Mouse (Mus musculus) urinary bladder, postnatal 25 days (tissue): ENCODE data around the gene Plekhm2.
A peak's percentile ranks its signal among the peaks of the same experiment; 100 is the strongest.

ENCODE experiments used
- DNase-seq: peaks from one replicate; pipeline ENCODE4 v3.0.0; 2022; ENCODE audit warnings: low spot score

The Plekhm2 gene

DNA sequence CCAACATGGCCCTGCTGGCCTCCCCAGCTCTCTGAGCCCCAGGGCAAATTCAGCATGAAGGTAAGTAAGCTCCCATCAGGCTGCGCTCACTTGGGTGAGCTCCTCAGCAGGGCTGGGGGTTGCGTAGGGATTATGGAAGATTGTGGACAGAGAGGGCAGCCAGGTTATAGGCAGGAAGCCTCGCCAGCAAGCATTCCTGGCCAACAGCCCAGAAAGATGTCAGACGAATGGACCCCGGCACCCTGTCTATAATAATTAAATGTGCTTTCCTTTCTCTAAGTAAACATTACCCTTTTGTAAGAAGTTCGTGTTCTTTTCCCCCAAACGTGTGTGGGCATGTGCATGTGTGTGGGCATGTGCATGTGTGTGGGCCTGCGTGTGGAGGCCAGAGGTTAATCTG lies 60.2 kb downstream of the Plekhm2 start:
- peak; percentile 24 for DNase-seq

DNA sequence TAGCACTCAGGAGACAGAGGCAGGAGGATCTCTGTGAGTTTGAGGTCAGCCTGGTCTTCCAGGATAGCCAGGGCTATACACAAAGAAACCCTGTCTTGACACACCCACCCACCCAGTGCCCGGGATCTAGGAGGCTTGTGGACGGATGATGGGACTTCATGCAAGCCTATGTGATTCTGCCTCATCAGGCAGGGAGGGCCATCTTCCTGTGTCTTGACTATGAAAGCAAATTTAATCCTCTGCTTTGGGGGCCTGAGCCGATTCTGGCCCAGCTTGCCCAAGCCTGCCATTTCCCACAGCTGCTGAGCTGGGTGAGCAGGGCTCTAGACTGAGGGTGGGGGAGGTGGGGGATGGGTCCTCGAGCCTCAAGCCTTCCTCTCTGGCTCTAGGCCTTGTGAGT lies 60.8 kb downstream of the Plekhm2 start:
- no peak for DNase-seq

DNA sequence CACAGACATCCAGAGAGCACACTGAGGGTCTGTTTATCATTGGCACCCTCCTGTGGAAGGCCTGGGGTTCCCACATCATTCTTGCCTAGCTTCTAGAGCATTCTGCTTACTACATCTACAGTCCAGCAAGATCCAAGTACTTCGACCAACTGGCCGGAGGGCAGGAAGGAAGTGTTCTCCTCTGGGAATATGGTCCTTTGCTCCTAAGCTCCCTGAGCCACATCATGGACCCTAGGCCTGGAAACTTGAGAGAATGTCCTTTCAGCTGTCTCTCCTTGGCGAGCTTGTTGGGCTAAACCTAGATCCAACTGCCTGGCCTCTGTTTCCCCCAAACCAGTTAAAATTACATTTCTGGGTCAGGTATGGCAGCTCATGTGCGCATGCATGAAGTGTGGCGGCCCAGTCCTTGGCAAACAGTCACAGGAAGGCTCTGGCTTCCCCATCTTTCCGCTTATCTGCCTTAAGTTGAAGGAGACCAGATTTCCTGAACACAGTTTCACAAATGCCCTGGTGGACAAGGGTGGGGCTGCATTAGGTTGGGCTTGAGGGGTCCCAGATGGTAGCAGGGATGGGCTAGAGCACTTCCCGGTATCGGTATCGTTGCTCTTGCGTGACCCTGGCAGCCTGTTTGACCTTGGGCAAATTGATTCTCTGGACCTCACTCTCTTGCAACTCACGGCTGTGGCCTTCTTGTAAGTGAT lies 62.0 kb downstream of the Plekhm2 start:
- no peak for DNase-seq

DNA sequence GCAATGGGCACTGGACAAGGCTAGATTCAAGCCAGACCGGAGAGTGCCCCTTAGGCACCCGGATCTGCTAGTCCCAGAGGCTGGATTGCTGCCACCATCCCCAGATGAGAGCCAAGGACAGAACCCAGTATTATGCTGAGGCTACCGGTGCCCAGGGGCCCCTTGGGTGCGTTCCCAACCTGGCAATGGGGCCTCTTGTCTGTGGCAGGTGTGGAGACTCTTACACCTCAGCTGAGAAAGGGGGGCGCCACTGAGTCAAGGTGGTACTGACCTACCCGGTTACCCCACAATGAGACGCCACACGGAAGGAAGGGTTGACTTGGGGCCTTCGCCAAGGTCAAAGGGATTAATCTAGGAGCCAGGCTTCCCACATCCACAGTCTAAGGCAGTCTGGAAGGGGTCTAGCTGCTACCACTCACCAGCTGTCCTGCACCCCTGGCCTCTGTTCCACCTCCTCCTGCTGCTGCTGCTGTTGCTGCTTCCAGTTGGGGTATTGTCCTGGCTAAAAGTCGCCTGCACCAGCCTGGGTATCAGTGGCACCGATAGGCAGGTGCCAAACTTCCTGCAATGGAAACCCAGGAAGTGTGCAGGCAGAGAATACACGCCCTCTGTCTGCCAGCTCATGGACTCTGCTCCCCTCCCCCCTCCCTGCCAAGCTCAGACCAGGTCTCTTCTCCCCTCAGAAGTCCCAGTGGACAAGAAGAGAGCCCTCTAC lies 63.4 kb downstream of the Plekhm2 start:
- no peak for DNase-seq

DNA sequence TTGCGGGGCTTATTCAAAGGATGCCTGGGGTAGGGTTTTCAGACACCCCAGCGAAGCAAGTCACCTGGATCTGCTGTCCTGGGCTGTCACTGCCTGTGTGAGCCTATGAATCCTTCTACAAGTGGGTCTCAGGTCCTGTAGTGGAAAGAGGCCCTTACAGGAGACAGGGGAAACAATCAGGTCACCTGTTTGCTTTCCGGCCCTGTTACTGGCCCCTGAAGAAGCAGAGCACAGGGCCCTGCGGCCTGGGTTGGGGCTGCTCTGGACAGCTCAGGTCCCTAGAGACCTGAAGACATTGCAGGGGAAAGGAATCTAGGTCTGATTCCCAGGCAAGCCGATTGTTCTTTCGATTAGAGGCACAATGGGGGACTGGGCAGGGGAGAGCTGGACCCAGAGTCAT lies 64.3 kb downstream of the Plekhm2 start:
- no peak for DNase-seq

DNA sequence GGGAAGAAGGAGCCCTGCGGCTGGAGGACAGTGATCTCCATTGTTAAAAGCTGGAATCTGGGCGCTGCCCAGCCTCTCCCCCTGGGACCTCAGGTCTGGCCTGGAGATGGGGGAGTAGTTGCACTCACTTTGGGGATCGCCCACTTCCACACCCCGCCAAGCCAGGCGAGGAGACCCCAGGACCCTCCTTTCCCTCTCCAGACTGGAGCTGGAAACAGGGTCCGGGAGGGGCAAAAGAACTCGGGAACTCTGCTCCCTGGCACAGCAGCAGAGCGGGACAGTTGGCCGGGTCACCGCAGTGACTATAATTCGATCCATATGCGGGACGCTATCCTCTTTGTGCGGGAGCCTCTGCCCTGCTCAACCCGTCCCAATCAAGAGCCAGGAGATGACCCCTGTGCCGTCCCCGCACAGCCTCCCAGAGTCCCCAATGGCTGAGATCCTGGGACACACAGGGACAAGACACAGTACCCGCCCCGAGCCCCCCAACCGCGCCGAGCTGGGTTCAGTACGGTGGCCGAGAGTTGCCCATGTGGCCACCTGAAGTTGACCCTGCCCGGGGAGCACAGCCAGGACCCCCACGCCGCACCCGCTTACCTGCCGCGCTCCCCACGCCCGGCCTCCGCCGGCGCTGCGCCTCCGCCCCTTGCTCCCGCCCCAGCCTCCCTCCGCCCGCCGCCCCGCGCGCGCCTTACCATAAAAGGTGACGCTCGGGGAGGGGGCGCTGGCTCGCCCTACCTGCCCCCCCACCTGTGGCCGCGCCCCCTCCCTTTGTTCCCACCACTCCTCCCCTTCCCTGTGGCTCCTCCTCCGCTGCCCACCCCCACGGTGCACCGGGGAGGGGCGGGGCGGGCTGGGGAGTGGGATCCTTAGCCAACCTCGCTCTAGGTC lies 65.2 kb downstream of the Plekhm2 start:
- peak; percentile 26 for DNase-seq

DNA sequence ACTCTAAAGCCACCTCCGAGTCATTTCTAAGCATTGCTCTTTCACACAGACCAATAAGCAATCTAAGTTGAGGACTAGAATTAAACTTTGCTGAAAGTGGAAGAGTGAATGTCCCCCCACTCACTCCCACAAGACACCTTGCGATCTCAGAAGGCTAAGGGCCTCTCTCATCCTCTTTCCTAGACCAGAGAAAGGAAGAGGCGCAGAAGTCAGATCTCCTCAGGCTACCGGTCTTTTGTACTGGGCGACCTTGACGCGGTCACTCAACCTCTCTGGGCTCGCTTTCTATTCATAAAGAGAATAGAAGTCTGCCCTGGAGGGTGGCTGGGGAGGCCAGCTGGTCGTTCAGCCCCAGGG lies 65.8 kb downstream of the Plekhm2 start:
- DNase-seq = no peak

DNA sequence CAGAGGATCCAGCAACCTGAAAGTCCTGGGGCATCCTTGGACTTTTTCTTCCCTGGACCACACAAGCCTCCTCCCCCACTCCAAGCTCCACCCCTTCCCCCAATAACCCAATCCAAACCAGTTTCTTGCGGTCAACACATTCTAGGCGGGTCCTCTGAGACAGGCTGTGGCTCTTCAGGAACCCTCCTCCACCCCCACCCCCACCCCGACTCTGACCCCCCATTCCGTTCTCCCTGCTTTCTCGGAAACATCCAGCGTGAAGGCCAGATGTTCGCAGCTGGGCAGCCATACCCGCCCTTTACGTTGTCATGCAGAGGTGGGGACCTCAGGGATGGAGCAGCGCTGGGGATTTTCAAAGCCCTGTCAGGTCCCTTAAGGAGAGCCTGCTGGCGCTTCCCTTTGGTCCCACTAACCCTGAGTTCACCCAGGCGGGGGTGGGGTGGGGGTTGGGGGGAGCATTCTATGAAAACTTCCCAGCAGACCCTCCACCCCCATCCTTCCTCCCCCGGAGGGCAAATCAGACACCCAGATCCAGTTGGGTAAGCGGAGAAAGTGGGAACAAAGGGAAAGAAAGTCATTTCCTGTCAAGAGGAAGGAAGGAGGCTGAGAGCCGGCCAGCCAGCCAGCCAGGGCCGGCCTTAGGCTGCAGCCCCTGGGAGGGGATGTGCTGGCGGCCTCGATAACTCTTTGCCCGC lies 66.4 kb downstream of the Plekhm2 start:
- peak; percentile 25 for DNase-seq

DNA sequence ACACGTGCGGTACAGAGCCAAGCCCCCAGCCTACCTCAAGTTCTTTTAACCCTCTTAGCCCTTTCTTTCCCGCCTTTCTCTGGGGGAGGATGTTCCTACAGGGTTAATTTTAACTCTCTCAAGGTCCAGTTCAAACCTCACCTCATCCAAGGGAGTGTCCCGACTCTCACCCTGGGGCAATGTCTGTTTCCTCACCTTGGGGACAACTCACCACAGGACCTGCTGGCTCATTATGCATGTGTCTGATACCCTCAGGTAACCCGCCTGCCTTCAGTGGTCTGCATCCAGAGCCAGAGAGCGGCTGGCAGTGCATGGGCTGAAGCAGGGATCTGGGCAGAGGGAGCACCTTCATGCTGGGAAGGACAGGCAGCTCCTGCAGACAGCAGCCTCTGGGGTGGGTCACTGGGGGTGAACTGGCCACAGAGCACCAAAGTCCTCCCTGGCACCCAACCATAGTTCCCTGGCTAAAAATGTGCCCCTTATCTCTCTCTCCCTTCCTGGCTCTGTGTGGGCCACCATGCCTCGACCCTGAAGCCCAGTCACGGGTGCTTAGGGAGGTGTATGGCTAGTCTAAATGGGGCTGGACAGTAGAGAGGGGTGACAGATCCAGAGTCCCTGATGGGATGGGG lies 67.9 kb downstream of the Plekhm2 start:
- DNase-seq = no peak

DNA sequence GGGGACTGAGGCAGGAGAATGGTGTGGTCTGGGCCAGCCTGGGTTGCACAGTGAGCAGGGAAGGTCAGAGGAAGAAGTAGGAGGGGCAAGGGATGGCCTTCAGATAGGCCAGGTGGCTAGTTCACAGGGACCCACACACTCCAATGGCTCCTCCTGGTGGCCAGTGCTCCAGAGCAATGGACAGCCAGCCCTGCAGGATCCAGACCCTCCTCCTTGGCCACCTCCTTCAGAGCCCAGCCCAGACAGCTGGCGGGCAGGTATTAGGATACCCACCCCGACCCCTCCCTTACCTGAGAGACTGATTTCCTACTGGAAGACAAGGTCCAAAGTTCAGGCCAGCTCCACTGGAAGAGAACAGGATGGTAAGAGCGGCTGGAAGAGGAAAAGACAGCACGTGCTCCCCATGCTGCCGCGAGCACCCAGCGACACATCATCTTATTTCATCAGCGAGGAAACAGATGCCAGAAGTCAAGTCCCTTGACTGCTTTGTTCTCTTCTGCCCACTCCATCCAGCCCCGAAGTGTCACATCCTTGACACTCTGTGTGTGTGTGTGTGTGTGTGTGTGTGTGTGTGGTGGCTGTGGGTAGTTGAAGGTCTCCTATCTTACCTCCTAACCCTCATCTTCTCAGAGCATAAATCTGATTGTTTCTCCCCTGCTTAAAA lies 69.0 kb downstream of the Plekhm2 start:
- DNase-seq = no peak

DNA sequence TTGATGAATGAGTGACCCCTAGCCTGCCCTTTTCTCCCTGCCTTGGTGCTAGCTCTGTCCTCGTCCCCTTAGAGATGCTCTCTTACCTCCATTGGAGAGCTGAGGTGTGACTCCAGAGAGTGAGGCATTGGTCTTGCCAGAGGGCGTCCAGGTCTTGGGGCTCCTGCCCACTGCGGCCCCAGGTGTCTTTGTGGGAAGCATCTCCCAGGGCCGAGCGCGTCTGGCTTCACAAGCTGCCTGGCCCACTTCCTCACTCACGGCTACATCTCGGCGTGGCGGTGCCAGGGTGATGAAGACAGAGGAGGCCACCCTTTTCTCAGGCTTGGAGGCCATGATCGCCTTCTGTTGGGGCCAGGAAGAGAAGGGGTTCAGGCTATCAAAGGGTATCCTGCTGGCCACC lies 69.6 kb downstream of the Plekhm2 start:
- DNase-seq = no peak

DNA sequence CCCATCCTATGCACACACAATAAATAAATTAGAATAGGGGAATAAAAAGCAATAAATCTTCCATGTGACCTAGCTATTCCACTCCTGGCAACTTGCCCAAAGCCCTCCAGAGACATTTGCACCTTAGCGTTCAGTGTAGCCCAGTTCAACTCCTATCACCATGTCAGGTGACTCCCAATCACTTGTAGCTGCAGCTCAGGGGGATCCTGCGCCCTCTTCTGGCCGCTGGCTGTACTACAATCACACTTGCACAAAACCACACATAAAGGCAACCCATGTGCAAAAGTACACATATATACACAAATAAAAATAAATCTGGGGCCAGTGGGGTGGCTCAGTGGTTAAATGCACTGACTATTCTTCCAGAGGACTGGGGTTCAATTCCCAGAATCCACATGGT lies 73.2 kb downstream of the Plekhm2 start:
- no peak for DNase-seq

DNA sequence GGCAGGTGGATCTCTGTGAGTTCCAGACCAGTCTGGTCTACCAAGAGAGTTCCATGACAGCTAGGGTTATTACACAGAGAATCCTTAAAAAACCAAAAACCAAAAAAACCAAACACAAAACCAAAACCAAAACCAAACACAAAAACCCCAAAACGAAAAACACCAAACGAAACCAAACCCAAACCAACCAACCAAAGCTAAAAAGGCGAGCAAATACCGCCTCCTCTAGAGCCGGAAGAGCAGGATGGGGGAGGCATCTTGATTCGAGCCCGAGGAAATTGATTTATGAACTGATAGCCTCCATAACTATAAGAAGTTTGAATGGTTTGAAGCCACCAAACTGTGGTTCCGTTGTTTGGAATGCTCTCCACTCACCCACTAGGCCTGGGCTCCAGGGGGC lies 80.8 kb downstream of the Plekhm2 start:
- DNase-seq = no peak

DNA sequence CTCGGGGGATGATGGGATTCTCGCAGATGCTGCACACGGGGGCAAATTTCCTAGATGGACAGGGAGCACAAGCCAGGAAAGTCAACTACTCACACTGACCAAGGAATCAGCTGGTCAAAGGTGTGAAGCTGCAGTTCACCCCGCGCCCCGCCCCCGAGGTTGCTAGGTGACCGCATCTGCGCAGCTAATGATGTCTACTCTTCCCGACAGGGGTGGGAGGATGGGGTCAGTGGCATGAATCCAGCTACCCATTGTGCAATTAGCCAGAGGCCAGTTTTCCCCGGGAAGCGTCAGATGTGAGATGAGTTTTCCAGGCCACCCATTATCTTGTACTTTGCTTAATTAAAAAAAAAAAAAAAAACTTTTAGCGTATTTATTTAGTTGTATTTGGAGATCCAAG lies 83.6 kb downstream of the Plekhm2 start:
- no peak for DNase-seq

DNA sequence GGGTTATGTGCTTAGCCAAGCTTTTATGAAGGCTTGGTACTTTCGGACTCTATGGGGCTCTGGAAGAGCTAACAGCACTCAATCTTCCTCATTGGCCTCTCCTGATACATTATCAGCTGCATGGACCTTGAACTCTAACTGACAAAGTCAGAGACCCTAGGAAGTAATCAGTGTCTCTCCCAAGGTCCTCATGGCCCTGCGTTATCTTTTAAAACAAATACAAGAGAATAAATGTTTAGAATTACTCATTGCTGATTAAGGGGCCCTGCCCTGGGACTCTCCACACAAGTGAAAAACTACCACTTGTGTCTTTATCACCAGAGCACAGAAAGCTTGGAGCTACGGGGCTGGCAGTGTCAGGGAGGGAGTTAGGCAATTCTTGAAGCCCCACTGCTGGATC lies 85.9 kb downstream of the Plekhm2 start:
- no peak for DNase-seq

DNA sequence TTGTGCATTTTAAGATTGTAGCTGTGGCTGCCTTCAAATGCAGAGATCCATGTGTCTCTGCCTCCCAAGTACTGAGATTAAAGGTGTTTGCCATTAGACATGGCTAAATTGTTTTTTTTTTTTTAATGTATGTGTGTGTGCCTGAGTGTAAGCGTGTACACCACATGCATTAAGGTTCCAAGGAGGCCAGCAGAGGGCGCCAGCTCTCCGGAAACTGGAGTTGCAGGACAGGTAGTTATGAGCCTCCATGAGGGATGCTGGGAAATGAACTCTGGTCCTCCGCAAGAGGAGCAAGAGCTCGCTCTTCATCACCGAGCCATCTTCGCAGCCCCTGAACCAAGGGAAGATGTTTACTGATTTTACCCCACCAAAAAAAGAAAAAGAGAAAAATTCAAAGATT lies 87.8 kb downstream of the Plekhm2 start:
- no peak for DNase-seq

DNA sequence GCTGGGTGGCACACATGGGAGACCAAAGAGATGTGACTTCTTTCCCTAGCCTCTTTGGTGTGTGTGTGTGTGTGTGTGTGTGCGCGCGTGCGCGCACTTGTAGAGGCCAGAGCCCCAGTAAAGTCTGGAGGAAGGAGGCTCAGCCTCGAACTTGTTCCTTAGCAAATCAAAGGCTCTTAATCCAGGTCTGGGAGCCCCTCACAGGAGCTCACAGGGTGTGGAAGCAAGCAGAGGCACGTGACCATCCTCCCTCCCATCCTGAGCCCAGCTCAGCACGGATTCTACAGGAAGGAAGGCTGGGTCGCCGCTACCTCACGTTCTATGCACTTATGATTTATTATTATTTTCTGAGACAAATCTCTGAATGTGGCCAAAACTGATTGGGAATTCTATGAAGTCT lies 88.3 kb downstream of the Plekhm2 start:
- no peak for DNase-seq
